Mouse (Mus musculus): Measurements from ENCODE around the gene Flt1. TPM values are rescaled to one million over a fixed set of nuclear protein-coding genes. Genes with fewer than 3 reads are reported as not detected.

Flt1 gene
- total RNA-seq, 2 experiments from 2014 or later = 42.8 to 92.8 TPM

DNA sequence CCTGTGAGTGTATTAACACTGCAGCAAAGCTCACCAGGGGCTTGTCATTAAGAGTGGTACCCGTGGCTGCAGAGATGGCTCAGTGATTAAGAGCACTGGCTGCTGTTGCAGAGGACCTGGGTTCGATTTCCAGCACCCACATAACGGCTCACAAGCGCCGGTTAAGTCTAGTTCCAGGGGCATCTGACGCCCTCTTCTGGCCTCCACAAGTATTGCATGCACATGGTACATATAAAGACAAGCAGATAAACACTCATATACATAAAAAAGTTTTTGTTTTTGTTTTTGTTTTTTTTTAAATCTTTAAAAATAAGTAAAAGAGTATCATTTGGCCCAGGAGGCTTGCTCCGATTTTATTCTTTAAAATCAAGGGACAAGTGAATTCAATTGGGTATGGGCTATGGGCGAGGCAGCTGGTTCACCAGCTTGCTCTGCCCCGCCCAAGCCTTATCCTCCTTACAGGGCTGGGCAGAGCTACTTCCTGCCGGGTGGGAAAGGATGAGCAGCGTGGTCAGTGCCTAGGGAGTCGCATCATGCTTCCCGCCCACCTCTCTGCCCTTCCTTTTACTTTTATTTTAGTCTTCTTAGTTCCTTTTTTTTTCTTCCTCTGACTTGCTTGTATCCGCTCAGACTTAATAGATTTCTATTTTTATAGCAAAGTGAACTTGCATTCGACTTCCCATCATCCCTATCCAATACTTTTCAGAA is 57.0 kb downstream of the Flt1 start:
- peak in 1 of 2 experiments; percentile 28 for DNase-seq

- DNase-seq = no peak
These were observed 59.9 kb downstream of the Flt1 start for GRCm38 (mm10) chr5:147665946-147666345.

DNA sequence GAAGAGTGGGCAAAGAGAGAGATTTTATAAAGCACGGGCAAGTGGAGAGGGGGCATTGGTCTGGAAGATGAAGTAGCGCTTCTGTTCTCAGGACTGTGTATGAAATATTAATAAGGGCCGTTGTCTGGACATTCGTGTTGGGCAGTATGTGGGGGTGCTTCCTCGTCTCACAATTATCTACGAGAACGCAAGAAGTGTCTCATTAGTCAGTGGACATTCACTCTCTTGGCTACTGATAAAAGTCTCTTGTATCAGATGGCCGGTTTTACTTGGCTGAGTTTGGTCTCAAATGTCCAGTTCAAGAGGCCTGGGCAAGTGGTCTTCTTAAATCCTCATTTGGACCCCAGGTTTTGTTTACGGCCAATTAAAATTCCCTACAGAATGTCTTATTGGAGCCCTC is 60.4 kb downstream of the Flt1 start:
- DNase-seq = no peak

- no peak for DNase-seq
These were observed 65.9 kb downstream of the Flt1 start for GRCm38 (mm10) chr5:147659909-147660308.

- peak; percentile 46 to 56 for DNase-seq
These were observed 67.6 kb downstream of the Flt1 start for GRCm38 (mm10) chr5:147657882-147658855.

DNA sequence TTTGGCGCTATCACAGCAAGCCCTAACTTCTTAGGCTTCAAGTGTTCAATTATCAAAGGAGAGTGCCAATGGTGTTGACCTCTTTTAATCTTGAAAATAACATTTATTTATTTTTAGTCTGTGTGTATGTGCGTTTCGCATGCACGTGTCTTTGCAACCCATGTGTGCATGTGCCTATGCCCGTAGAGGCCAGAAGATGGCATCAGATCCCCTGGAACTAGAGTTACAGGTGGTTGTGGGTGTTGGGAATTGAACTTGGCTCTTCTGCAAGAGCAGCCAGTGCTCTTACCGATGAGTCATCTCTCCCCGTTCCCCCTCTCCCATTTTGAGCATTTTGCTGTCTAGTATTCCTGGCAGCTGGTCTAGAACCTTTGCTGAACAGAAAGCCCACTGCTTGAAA is 70.0 kb downstream of the Flt1 start:
- DNase-seq = no peak

GRCm38 (mm10) chr5:147651233-147651632 is 74.6 kb downstream of the Flt1 start:
- no peak for DNase-seq

DNA sequence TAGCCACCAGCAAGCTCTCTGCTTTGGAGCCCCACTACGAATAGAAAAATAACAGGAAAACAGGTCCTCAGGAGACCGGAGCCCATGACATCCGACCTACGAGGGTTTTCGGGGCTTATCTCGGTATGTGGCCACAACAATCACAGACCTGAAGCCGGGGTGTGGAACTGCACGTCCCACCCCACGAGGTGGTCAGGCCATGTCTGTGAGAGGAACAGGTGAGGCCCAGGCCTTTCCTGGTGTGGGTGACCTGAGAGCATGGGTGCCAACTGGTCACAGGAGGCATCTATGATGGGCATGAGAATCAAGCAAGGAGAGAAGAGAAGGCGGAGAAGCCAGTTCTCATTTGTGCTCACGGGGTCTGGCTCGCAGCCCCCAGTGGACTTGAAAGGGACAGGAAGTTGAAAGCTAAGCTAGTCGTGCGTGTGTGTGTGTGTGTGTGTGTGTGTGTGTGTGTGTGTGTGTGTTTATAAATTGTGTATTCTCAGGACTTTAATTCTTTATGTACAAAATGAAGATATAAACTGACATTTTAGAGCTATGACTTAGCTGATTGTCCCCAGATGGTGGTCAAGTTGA is 79.4 kb downstream of the Flt1 start:
- peak in 1 of 2 experiments; percentile 24 for DNase-seq

DNA sequence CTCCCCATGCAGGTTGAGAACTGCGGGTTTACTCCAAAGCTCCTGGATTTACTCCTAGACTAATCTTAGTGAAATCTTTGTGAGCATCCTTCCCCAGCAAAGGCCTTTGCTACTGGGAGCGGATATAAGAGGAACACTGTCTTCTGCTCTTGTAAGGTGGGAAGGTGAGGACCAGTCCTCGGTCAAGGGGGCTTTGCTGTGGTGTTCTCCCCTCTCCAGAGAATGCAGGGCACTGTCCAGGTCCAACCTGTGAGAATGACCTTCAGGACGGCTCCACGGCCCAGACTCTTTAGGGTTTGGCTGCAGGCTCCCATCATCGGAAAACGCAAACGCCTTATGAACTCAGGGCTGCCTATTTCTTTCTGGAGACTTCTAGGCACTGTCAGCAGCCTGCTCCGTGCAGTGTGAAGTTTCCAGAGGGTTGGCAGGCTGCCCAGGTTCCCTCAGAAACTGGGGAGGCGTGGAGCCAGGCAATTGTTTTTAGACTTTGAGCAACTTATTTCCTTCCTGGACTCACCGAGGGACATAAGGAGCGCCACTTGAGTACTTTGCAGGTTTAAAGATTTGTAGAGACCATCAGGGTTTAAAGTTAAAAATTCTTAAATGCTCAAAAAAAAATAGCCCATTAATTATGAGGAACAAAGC is 80.7 kb downstream of the Flt1 start:
- DNase-seq = peak; percentile 78 to 86

DNA sequence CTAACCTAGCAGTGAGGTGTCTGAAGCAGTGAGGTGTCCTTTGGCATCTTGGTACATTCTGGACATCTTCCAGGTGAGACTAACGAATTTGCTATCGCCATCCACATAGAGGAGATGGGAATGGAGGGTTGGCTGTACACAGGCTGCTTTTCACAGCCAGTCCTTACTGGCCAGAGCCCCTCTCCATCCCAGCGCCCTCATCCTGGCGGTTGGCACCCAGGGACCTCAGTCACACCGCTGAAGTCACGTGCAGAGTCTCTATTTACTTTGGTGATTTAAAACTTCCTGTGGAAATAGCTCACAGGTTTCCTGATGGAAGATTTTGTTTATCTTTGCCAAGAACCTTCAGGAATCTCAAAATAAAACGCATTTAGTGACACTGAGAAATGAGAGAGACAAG is 84.4 kb downstream of the Flt1 start:
- peak in 1 of 2 experiments; percentile 19 for DNase-seq

GRCm38 (mm10) chr5:147639940-147640339 is 85.9 kb downstream of the Flt1 start:
- no peak for DNase-seq

- DNase-seq = no peak
These were observed 89.1 kb downstream of the Flt1 start for GRCm38 (mm10) chr5:147636676-147637075.

- no peak for DNase-seq
These were observed 89.9 kb downstream of the Flt1 start for GRCm38 (mm10) chr5:147635883-147636282.

DNA sequence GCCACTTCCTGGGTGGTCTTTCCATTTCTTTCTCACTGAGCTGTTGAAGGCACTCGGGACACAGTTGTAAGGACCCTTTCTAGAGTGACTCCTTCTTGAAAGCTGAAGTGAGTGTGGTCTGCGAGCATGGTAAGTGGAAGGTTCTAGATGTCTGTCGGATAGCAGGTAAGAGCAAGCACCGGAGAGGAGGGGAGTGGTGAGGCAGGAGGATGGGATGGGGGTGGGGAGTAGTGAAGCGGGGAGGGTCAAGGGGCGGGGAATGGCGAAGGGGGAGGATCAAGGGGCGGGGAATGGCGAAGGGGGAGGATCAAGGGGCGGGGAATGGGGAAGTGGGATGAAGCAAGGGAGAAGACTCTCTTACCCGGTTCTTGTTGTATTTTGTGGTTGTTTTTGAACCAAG is 91.8 kb downstream of the Flt1 start:
- DNase-seq = no peak

DNA sequence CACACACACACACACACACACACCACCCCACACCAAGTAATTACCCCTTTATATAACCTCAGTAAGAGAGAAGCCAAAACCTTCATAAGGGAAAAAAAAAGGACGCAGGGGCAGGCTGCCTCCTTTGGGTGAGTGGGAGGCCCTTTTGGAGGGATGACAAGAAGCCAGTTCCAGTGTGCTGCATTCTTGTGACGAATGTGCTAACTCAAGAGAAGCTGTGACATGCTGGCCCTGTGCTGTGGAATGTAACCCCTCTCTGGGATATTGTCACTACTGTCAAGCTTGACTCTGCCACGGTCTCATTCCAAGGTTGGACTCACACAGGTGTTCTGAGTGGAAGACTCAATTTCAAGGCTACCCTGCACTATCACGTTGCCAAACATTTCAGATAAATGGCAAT is 93.1 kb downstream of the Flt1 start:
- DNase-seq = no peak

DNA sequence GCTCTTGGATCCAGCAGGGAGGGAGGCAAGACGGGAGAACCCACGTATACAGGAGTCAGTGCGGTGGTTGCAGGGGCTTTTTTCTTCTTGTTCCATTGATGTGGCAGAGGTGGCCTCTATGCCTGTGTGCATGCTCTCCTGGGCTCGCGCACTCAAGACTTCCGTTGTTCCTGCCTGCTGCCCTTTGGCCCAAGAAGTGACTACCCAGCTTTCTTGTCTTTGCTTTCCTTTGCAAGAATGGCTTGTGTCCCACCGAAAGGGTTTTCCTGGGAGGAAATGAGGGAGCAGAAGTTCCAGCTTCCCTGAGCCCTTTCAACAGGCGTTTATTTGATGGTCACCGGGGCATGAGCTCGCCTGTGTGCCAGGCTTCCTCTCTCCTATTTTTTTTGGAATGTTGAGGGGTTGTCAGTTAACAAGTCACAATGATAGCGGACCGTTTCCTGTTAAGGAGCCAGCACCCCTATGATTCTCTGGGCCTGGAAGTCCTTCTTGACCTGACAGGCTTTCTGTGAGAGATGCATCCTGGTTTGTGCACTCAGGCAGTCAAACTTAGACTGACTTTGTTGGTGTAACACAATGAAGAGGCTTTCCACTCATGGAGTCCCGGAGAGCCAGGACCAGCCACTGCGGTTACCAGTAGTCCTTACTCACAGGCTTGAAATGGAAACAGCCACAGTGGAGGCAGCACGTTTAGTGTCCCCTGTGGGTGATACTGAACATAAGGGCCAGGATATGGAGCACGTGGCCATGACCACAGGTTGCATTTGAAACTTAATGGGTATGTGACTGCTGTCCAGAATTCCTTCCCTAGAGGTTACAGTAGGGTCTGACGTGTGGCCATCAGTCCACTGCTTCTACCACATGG is 95.2 kb downstream of the Flt1 start:
- DNase-seq = peak; percentile 24 to 27

DNA sequence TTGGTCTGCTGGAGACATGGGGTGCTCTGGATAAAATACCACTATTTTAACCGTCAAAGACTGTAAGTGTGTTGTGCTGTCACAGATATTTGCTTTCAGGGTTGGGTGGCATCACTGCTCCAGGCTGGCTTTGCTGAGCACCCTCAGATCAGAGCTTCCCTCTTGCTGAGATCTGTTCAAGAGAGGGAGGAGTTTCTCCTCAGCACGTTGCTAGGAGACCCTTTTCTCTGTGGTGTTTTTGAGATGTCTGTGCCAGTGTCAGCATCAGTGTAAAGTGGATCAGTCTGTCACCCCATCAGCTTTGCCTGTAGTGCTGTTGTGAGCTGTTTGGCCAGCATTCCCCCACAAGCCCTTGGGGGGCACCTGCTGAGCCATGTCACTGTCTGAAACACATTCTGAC is 98.9 kb downstream of the Flt1 start:
- no peak for DNase-seq

- DNase-seq = no peak
These were observed 102.1 kb downstream of the Flt1 start for GRCm38 (mm10) chr5:147623747-147624146.

- DNase-seq = no peak
These were observed 105.6 kb downstream of the Flt1 start for GRCm38 (mm10) chr5:147620178-147620577.

DNA sequence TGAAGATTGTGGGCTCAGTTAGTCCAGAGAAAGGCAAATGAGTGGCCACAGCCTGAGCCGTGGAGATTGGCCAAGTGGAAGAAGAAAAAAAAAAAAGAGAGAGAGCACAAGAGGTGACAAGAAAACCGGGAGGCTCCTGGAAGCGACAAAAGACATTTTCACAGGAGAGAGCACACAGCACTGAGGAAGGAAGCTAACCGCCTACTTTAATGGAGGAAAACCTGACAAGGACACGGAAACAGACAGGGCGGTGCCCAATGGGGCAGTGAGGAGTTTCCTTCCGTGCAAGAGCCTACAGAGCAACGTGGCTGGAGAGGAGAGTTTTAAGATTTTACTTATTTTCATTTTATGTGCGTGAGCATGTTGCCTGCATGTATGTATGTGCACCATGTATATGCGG is 107.6 kb downstream of the Flt1 start:
- peak; percentile 10 to 33 for DNase-seq

- DNase-seq = no peak
These were observed 109.4 kb downstream of the Flt1 start for GRCm38 (mm10) chr5:147616450-147616849.
